ENCODE assay signal across 8 mouse cellular contexts in genomic region chr12:55820661-55821314, GRCm38 (mm10). TPM values are rescaled to one million over a fixed set of nuclear protein-coding genes. Genes with fewer than 3 reads are reported as not detected.
DNase-seq lines count a peak whose midpoint lies in the region; ATAC-seq and TF ChIP-seq lines count a peak whose summit lies in the region.

Ralgapa1 (minus strand) TSS chr12:55821167.

- TF ChIP-seq POLR2A in lung, adult 2 months (IDR thresholded peaks at IDR 0.05; ENCODE audit: borderline replicate concordance, extremely low read depth, low read depth, low read length): peak; percentile 82; the same call in 1 of the 2 replicates

- peak within 1 kb of the TSS; percentile 93 for H3K9ac ChIP-seq in forebrain, embryonic 15.5 days (replicated peaks)

- H3K4me1 ChIP-seq in forebrain, embryonic 15.5 days: peaks cover 13% of the 10 kb centered on the region
- H3K4me1 ChIP-seq in lung, adult 2 months (ENCODE audit: control insufficient read depth, insufficient read depth, low read length): peaks cover 7% of the 10 kb centered on the region

- H3K27ac ChIP-seq in forebrain, embryonic 15.5 days (replicated peaks): peak within 1 kb of the TSS; percentile 97

- intact Hi-C loops in heart, postnatal 25 days (cut with DNase I): loop anchor here (2.0 to 10.0 kb wide), 2 partner anchors 24 to 516 kb away; partner anchors contain the start of gene Ppp2r3c

- H3K4me3 ChIP-seq in forebrain, embryonic 15.5 days: peak within 1 kb of the TSS; percentile 97
- H3K4me3 ChIP-seq in lung, adult 2 months (replicated peaks; ENCODE audit: extremely low read depth, low read depth, low read length): peak within 1 kb of the TSS; percentile 97

- no peak for TF ChIP-seq CTCF in lung, adult 2 months (IDR thresholded peaks at IDR 0.05; ENCODE audit: insufficient read depth, low read length)

- no peaks in the 10 kb centered on the region for H3K27me3 ChIP-seq in forebrain, embryonic 15.5 days

- ATAC-seq in forebrain, embryonic 15.5 days (replicated peaks): peak; percentile 98
- peak; percentile 92 for ATAC-seq in neutrophil, adult 5-6 weeks (ENCODE audit: extremely low read depth, insufficient number of reproducible peaks, low FRiP score, poor library complexity, severe bottlenecking)

- peak; percentile 97 for DNase-seq in ES-CJ7 (ENCODE audit: low read depth, low spot score)
- peak; percentile 77 for DNase-seq in cerebellum, adult 11 months
- DNase-seq in heart, postnatal 25 days (ENCODE audit: low spot score): peak; percentile 71
- peak; percentile 81 to 90 for DNase-seq in layer of hippocampus, adult 18-20 months (ENCODE audit: low spot score in 2 of 2)
- DNase-seq in lung, adult 2 months: peak; percentile 85
- DNase-seq in thymus, adult 18-20 months: peak; percentile 76 to 85

- H3K36me3 ChIP-seq in forebrain, embryonic 15.5 days: no peaks in the 10 kb centered on the region

- H3K9me3 ChIP-seq in forebrain, embryonic 15.5 days: no peaks in the 10 kb centered on the region

- 0% methylated on average over 73 of the region's 78 CpGs for WGBS in forebrain, embryonic 15.5 days
- under 1% methylated on average over 78 of the region's 78 CpGs for WGBS in lung, adult 2 months

- peak within 1 kb of the TSS; percentile 71 for H3K4me2 ChIP-seq in forebrain, embryonic 15.5 days (replicated peaks)

RNA-seq across cellular contexts. Expression of gene Ralgapa1, which starts in this region (rescaled TPM):
- 19.6 and 20.6 TPM in 2 replicates for polyA plus RNA-seq in forebrain, embryonic 15.5 days (2015; fragmentation: Nextera tagmentation; extraction: Ambion mirVana)
- total RNA-seq in heart, postnatal 25 days (2021): 10 to 100 TPM; 56.1 to 64.5 TPM
- total RNA-seq in layer of hippocampus, adult 18-20 months (2021): 100 to 1,000 TPM; 117 to 126 TPM
- 21.6 and 23.2 TPM in 2 replicates for polyA plus RNA-seq in lung, adult 2 months (2012; rRNA removed)
- 74.2 and 79.3 TPM in 2 replicates for total RNA-seq in neutrophil, adult 5-6 weeks (2017)

Comparison
In these comparisons a context has a peak if more than half of its experiments do, and no peak if none do; other contexts are left out.
1. Peak in every context shown above with its lines: DNase-seq, ATAC-seq, H3K4me3 ChIP-seq and H3K27ac ChIP-seq.